Mouse (Mus musculus) neural tube, embryonic 12.5 days (tissue): Measurements from ENCODE around the gene Nr5a1. TPM values are rescaled to one million over a fixed set of nuclear protein-coding genes. Genes with fewer than 3 reads are reported as not detected.

Experiments used
- ATAC-seq: fragments of 200-750 bp; cut with Nextera tagmentation; 2 replicates; pipeline ENCODE4 v1.8.0; 2017; ENCODE audit warnings: low read depth, mild to moderate bottlenecking, moderate TSS enrichment, moderate library complexity; ENCODE audit not compliant: low FRiP score
- H3K27ac ChIP-seq: fragments of 300-500 bp; sonication (generic); 2 replicates; pipeline ENCODE4 v1.5.1; 2016
- H3K27me3 ChIP-seq: fragments of 300-500 bp; sonication (generic); replicated peaks from 2 replicates; pipeline ENCODE4 v1.6.1; 2016; ENCODE audit warnings: mild to moderate bottlenecking
- H3K36me3 ChIP-seq: fragments of 300-500 bp; sonication (generic); 2 replicates; pipeline ENCODE4 v1.6.1; 2016; ENCODE audit warnings: mild to moderate bottlenecking
- H3K4me1 ChIP-seq: fragments of 300-500 bp; sonication (generic); 2 replicates; pipeline ENCODE4 v1.6.1; 2016
- H3K4me2 ChIP-seq: fragments of 300-500 bp; sonication (generic); replicated peaks from 2 replicates; pipeline ENCODE4 v1.6.1; 2016; ENCODE audit warnings: mild to moderate bottlenecking
- H3K4me3 ChIP-seq: fragments of 300-500 bp; sonication (generic); 2 replicates; pipeline ENCODE4 v1.5.1; 2016
- H3K9ac ChIP-seq: fragments of 300-500 bp; sonication (generic); 2 replicates; pipeline ENCODE4 v1.6.1; 2016; ENCODE audit warnings: mild to moderate bottlenecking
- H3K9me3 ChIP-seq: fragments of 300-500 bp; sonication (generic); 2 replicates; pipeline ENCODE4 v1.6.1; 2016; ENCODE audit warnings: mild to moderate bottlenecking
- WGBS: fragments of 180-500 bp; shearing (Covaris S2); methylation state at CpG from one replicate; pipeline ENCODE4 v1.1.7; 2016; 5-methylcytosine and 5-hydroxymethylcytosine counted together
- polyA plus RNA-seq: library from polyadenylated mRNA; unstranded; fragments of >200 nt; fragmentation: Nextera tagmentation; extraction: Ambion mirVana; gene quantifications from 2 replicates; pipeline ENCODE4 v1.2.1, GENCODE M21; 2016

Nr5a1 gene
- polyA plus RNA-seq, 1 experiment from 2014 or later: 0.11 TPM

DNA sequence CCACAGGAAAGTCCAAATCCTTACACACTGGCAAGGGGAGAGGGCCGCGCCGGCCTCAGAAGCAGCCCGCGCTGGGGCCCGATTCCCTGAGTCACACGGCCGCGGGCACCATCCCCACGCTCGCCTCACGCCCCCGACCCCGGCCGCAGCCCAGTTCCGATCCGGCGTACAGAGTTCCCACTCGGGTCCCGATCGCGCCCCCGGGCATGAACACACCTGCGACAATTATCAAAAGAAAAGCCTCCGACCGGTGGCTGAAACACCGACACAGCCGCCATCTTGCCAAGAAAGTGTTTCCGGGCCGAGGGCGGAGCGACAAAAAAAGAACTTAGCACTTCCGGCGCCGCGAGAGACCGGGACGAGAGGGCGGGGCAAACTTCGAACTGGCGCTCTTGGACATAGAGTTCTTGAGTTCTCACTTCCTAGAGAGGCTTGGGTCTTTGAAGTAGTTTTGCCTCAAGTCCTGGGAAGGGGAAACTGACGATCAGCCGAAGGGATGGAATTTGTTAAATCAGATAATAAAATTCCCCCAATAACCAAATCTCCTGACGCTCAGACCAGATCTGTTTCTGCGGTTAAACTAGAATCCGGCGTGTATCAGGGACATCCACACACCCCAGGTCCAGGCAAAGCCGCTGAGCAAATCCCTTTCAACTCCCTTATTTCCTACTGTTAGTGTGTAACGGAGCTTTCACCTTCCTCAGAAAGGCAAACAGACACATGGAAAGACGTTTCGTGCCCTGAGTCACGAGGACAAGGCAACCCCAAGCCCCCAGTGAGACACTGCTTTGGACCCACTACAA is 70.5 kb downstream of the Nr5a1 start, which contains the start of gene Psmb7:
Gene Psmb7, minus strand, starts transcription at position 463 of the 803 bp plus-strand sequence.
- peaks cover 12% of the 10 kb centered on the region for H3K4me1 ChIP-seq
- no peaks in the 10 kb centered on the region for H3K27me3 ChIP-seq
- 3% methylated on average over 52 of the region's 52 CpGs for WGBS

More for the DNA sequence above, 70.5 kb downstream of the Nr5a1 start, which contains the start of gene Psmb7:
- Histone ChIP-seq H3K36me3 (peaks cover 30% of the 10 kb centered on the region), H3K9me3 (no peaks in the 10 kb centered on the region), H3K27ac (no peak within 1 kb of the TSS; the same call in 1 of the 2 replicates), H3K4me3 (peak within 1 kb of the TSS; percentile 89), H3K9ac (peak within 1 kb of the TSS; percentile 84), H3K4me2 (peak within 1 kb of the TSS; percentile 91)
- peak; percentile 75 for ATAC-seq

Other genes starting within 250 kb of the Nr5a1 start
- gene Nek6, start 202.9 kb downstream of the Nr5a1 start, polyA plus RNA-seq: 70.7 and 74.6 TPM in 2 replicates
- 290 and 299 TPM in 2 replicates for gene Psmb7, start 70.5 kb downstream of the Nr5a1 start, polyA plus RNA-seq
- gene Nr6a1, start 213.1 kb upstream of the Nr5a1 start, polyA plus RNA-seq: 4.2 and 5.2 TPM in 2 replicates
- gene Olfml2a, start 217.4 kb upstream of the Nr5a1 start, polyA plus RNA-seq: 4.4 and 5.3 TPM in 2 replicates